Mouse (Mus musculus) intestine, postnatal 0 days (tissue): Measurements from ENCODE around the gene Nrip2. TPM values are rescaled to one million over a fixed set of nuclear protein-coding genes. Genes with fewer than 3 reads are reported as not detected.

Source experiments
- ATAC-seq: fragments of 200-750 bp; cut with Nextera tagmentation; 2 replicates; pipeline ENCODE4 v1.8.0; 2017; ENCODE audit warnings: mild to moderate bottlenecking, moderate TSS enrichment, moderate library complexity
- H3K27ac ChIP-seq: fragments of 300-500 bp; sonication (generic); 2 replicates; pipeline ENCODE4 v1.5.1; 2014; ENCODE audit warnings: mild to moderate bottlenecking, low read depth, low read length, moderate library complexity
- H3K27me3 ChIP-seq: fragments of 300-500 bp; sonication (generic); replicated peaks from 2 replicates; pipeline ENCODE4 v1.6.1; 2014; ENCODE audit warnings: low read length, mixed read lengths; ENCODE audit not compliant: control insufficient read depth, insufficient read depth
- H3K36me3 ChIP-seq: fragments of 300-500 bp; sonication (generic); 2 replicates; pipeline ENCODE4 v1.6.1; 2014; ENCODE audit warnings: mild to moderate bottlenecking, moderate library complexity; ENCODE audit not compliant: control insufficient read depth, insufficient read depth
- H3K4me1 ChIP-seq: fragments of 300-500 bp; sonication (generic); replicated peaks from 2 replicates; pipeline ENCODE4 v1.6.1; 2014; ENCODE audit warnings: antibody characterized with exemption, low read length, mixed read lengths; ENCODE audit not compliant: control insufficient read depth, insufficient read depth
- H3K4me2 ChIP-seq: fragments of 300-500 bp; sonication (generic); replicated peaks from 2 replicates; pipeline ENCODE4 v1.6.1; 2014; ENCODE audit warnings: low read depth, mild to moderate bottlenecking, moderate library complexity
- H3K4me3 ChIP-seq: fragments of 300-500 bp; sonication (generic); 2 replicates; pipeline ENCODE4 v1.5.1; 2014; ENCODE audit warnings: low read depth, low read length
- H3K9ac ChIP-seq: fragments of 300-500 bp; sonication (generic); 2 replicates; pipeline ENCODE4 v1.6.1; 2014; ENCODE audit warnings: mild to moderate bottlenecking, low read depth, low read length
- H3K9me3 ChIP-seq: fragments of 300-500 bp; sonication (generic); 2 replicates; pipeline ENCODE4 v1.6.1; 2016; ENCODE audit warnings: mixed run types; ENCODE audit not compliant: control insufficient read depth
- CTCF ChIP-seq: sonication (generic); IDR thresholded peaks from 2 replicates; pipeline ENCODE4 v1.5.1; 2016; ENCODE audit warnings: low read depth, mild to moderate bottlenecking, control low read depth, antibody characterized with exemption, moderate library complexity
- WGBS: fragments of 180-500 bp; shearing (Covaris S2); extraction: QIAGEN DNeasy Blood & Tissue Kit; methylation state at CpG from one replicate; pipeline ENCODE4 v1.1.7; 2014; 5-methylcytosine and 5-hydroxymethylcytosine counted together
- polyA plus RNA-seq: library from polyadenylated mRNA; unstranded; fragments of >200 nt; fragmentation: Nextera tagmentation; extraction: Ambion mirVana; gene quantifications from 2 replicates; pipeline ENCODE4 v1.2.1, GENCODE M21; 2015

The Nrip2 gene
- polyA plus RNA-seq, result 2.3 and 3.4 TPM in 2 replicates

- Histone ChIP-seq H3K4me2 (peak within 1 kb of the TSS; percentile 56), H3K27me3 (no peaks in the 10 kb centered on the region), H3K27ac (no peak within 1 kb of the TSS), H3K4me1 (no peaks in the 10 kb centered on the region), H3K9me3 (no peaks in the 10 kb centered on the region), H3K9ac (0 out of 2 replicates have a peak within 1 kb of the TSS, but pooled peaks have one; percentile 27), H3K4me3 (peak within 1 kb of the TSS; percentile 29), H3K36me3 (no peaks in the 10 kb centered on the region)
- ATAC-seq, result no peak
- no peak for TF ChIP-seq CTCF
- 60% methylated on average over 3 of the region's 3 CpGs for WGBS
These were observed at the start of gene Nrip2 for GRCm38 (mm10) chr6:128398996-128399395. Nrip2 (plus strand) TSS chr6:128399296.

GRCm38 (mm10) chr6:128349711-128350110 lies 49.4 kb upstream of the Nrip2 start:
- Histone ChIP-seq H3K4me2 (no peak overlapping the region), H3K9ac (no peak overlapping the region), H3K27me3 (no peaks in the 10 kb centered on the region), H3K4me1 (no peaks in the 10 kb centered on the region), H3K36me3 (no peaks in the 10 kb centered on the region), H3K9me3 (no peaks in the 10 kb centered on the region), H3K27ac (no peak overlapping the region; the same call in 1 of the 2 replicates), H3K4me3 (no peak overlapping the region)
- ATAC-seq, result no peak
- WGBS, result 60% methylated on average over 7 of the region's 7 CpGs
- no peak for TF ChIP-seq CTCF

GRCm38 (mm10) chr6:128354140-128354539 lies 45.0 kb upstream of the Nrip2 start:
- H3K4me3 ChIP-seq, result no peak overlapping the region
- no peak for ATAC-seq
- 81% methylated on average over 3 of the region's 3 CpGs for WGBS
- H3K9ac ChIP-seq, result no peak overlapping the region
- H3K4me2 ChIP-seq, result no peak overlapping the region
- no peak for TF ChIP-seq CTCF
- no peaks in the 10 kb centered on the region for H3K4me1 ChIP-seq
- H3K9me3 ChIP-seq, result no peaks in the 10 kb centered on the region
- no peak overlapping the region for H3K27ac ChIP-seq
- no peaks in the 10 kb centered on the region for H3K27me3 ChIP-seq
- peaks cover 7% of the 10 kb centered on the region; the same call in 1 of the 2 replicates for H3K36me3 ChIP-seq

- Histone ChIP-seq H3K4me2 (peak overlapping the region; percentile 97), H3K36me3 (peaks cover 7% of the 10 kb centered on the region; the same call in 1 of the 2 replicates), H3K27ac (peak overlapping the region; percentile 46), H3K9me3 (no peaks in the 10 kb centered on the region), H3K4me3 (peak overlapping the region; percentile 75), H3K27me3 (no peaks in the 10 kb centered on the region), H3K4me1 (no peaks in the 10 kb centered on the region), H3K9ac (peak overlapping the region; percentile 59)
- under 1% methylated on average over 28 of the region's 28 CpGs for WGBS
- no peak for TF ChIP-seq CTCF
- peak; percentile 59 for ATAC-seq
These were observed 43.9 kb upstream of the Nrip2 start for GRCm38 (mm10) chr6:128355201-128355681.

GRCm38 (mm10) chr6:128355726-128356416 lies 43.2 kb upstream of the Nrip2 start, which contains the start of gene Tulp3:
Tulp3 (minus strand) TSS chr6:128355851.
- WGBS, result 1% methylated on average over 35 of the region's 42 CpGs
- H3K4me1 ChIP-seq, result no peaks in the 10 kb centered on the region
- H3K4me3 ChIP-seq, result peak within 1 kb of the TSS; percentile 75
- peak within 1 kb of the TSS; percentile 97 for H3K4me2 ChIP-seq
- ATAC-seq, result peak; percentile 94
- no peaks in the 10 kb centered on the region for H3K27me3 ChIP-seq
- H3K36me3 ChIP-seq, result peaks cover 7% of the 10 kb centered on the region; the same call in 1 of the 2 replicates
- no peaks in the 10 kb centered on the region for H3K9me3 ChIP-seq
- no peak for TF ChIP-seq CTCF
- H3K27ac ChIP-seq, result peak within 1 kb of the TSS; percentile 46
- H3K9ac ChIP-seq, result peak within 1 kb of the TSS; percentile 59

GRCm38 (mm10) chr6:128358999-128359398 lies 40.1 kb upstream of the Nrip2 start:
- TF ChIP-seq CTCF, result peak; percentile 86
- WGBS, result 26% methylated on average over 2 of the region's 2 CpGs

More at GRCm38 (mm10) chr6:128358999-128359398, 40.1 kb upstream of the Nrip2 start:
- Histone ChIP-seq H3K36me3 (peaks cover 7% of the 10 kb centered on the region; the same call in 1 of the 2 replicates), H3K4me2 (no peak overlapping the region), H3K9ac (no peak overlapping the region), H3K27me3 (no peaks in the 10 kb centered on the region), H3K4me1 (no peaks in the 10 kb centered on the region), H3K27ac (no peak overlapping the region), H3K4me3 (no peak overlapping the region), H3K9me3 (no peaks in the 10 kb centered on the region)
- ATAC-seq, result no peak
